Mouse (Mus musculus) liver, embryonic 11.5 days (tissue): ENCODE measurements around the gene Mogat2. TPM values are rescaled to one million over a fixed set of nuclear protein-coding genes. Genes with fewer than 3 reads are reported as not detected.

ENCODE experiments used
- ATAC-seq: fragments of 200-750 bp; cut with Nextera tagmentation; replicated peaks from 2 replicates; pipeline ENCODE4 v1.8.0; 2017; ENCODE audit warnings: moderate number of reproducible peaks, mild to moderate bottlenecking, moderate TSS enrichment, moderate library complexity; ENCODE audit not compliant: low FRiP score
- DNase-seq: peaks from one replicate; pipeline ENCODE4 v3.0.0-alpha.2; 2017; ENCODE audit warnings: low spot score
- H3K27ac ChIP-seq: fragments of 300-500 bp; sonication (generic); 2 replicates; pipeline ENCODE4 v1.5.1; 2014; ENCODE audit warnings: mild to moderate bottlenecking, low read depth, low read length, control low read depth
- H3K27me3 ChIP-seq: fragments of 300-500 bp; sonication (generic); replicated peaks from 2 replicates; pipeline ENCODE4 v1.6.1; 2014; ENCODE audit warnings: low read length, mixed read lengths; ENCODE audit not compliant: control insufficient read depth, insufficient read depth
- H3K36me3 ChIP-seq: fragments of 300-500 bp; sonication (generic); 2 replicates; pipeline ENCODE4 v1.6.1; 2014; ENCODE audit warnings: mild to moderate bottlenecking, low read length, moderate library complexity, mixed read lengths; ENCODE audit not compliant: control insufficient read depth, insufficient read depth
- H3K4me1 ChIP-seq: fragments of 300-500 bp; sonication (generic); replicated peaks from 2 replicates; pipeline ENCODE4 v1.6.1; 2014; ENCODE audit warnings: low read length, mixed read lengths; ENCODE audit not compliant: control insufficient read depth, insufficient read depth
- H3K4me2 ChIP-seq: fragments of 300-500 bp; sonication (generic); 2 replicates; pipeline ENCODE4 v1.6.1; 2014; ENCODE audit warnings: mild to moderate bottlenecking, control low read depth, moderate library complexity
- H3K4me3 ChIP-seq: fragments of 300-500 bp; sonication (generic); 2 replicates; pipeline ENCODE4 v1.5.1; 2014; ENCODE audit warnings: low read depth, low read length, control low read depth
- H3K9ac ChIP-seq: fragments of 300-500 bp; sonication (generic); 2 replicates; pipeline ENCODE4 v1.6.1; 2014; ENCODE audit warnings: low read depth, low read length, control low read depth
- H3K9me3 ChIP-seq: fragments of 300-500 bp; sonication (generic); 2 replicates; pipeline ENCODE4 v1.6.1; 2016; ENCODE audit warnings: low read length, inconsistent platforms, mixed read lengths; ENCODE audit not compliant: control insufficient read depth
- WGBS: fragments of 180-500 bp; shearing (Covaris S2); extraction: QIAGEN DNeasy Blood & Tissue Kit; methylation state at CpG from one replicate; pipeline ENCODE4 v1.1.7; 2014; 5-methylcytosine and 5-hydroxymethylcytosine counted together
- polyA plus RNA-seq: library from polyadenylated mRNA; unstranded; fragments of >200 nt; fragmentation: Nextera tagmentation; extraction: Ambion mirVana; gene quantifications from 2 replicates; pipeline ENCODE4 v1.2.1, GENCODE M21; 2014

The Mogat2 gene
- polyA plus RNA-seq, 1 experiment from 2014 or later: 37.8 TPM

- no peak overlapping the region for H3K27ac ChIP-seq
- no peaks in the 10 kb centered on the region for H3K36me3 ChIP-seq
- H3K27me3 ChIP-seq: no peaks in the 10 kb centered on the region
- no peak overlapping the region for H3K4me2 ChIP-seq
- H3K9me3 ChIP-seq: no peaks in the 10 kb centered on the region
- H3K4me3 ChIP-seq: no peak overlapping the region
- H3K4me1 ChIP-seq: no peaks in the 10 kb centered on the region; the same call in 1 of the 2 replicates
- no peak overlapping the region for H3K9ac ChIP-seq
- ATAC-seq (no peak; the same call in 1 of the 2 replicates), DNase-seq (no peak)
- WGBS: 13% methylated on average over 2 of the region's 2 CpGs
Measured at GRCm38 (mm10) chr7:99229411-99229810, 9.0 kb downstream of the Mogat2 start.

GRCm38 (mm10) chr7:99228825-99229224 lies 9.6 kb downstream of the Mogat2 start:
- H3K4me1 ChIP-seq: no peaks in the 10 kb centered on the region; the same call in 1 of the 2 replicates
- peak; percentile 38; the same call in 1 of the 2 replicates for ATAC-seq
- no peak for DNase-seq
- no peak overlapping the region; the same call in 1 of the 2 replicates for H3K4me2 ChIP-seq
- H3K9ac ChIP-seq: no peak overlapping the region
- peak overlapping the region; percentile 3; the same call in 1 of the 2 replicates for H3K27ac ChIP-seq
- 74% methylated on average over 8 of the region's 8 CpGs for WGBS
- H3K27me3 ChIP-seq: no peaks in the 10 kb centered on the region
- no peaks in the 10 kb centered on the region for H3K36me3 ChIP-seq
- no peak overlapping the region for H3K4me3 ChIP-seq
- no peaks in the 10 kb centered on the region for H3K9me3 ChIP-seq

GRCm38 (mm10) chr7:99227267-99227666 lies 11.2 kb downstream of the Mogat2 start:
- Histone ChIP-seq H3K9ac (no peak overlapping the region), H3K4me3 (no peak overlapping the region), H3K36me3 (no peaks in the 10 kb centered on the region), H3K9me3 (no peaks in the 10 kb centered on the region), H3K4me1 (no peaks in the 10 kb centered on the region; the same call in 1 of the 2 replicates), H3K27me3 (no peaks in the 10 kb centered on the region), H3K27ac (no peak overlapping the region), H3K4me2 (no peak overlapping the region)
- DNase-seq (no peak), ATAC-seq (no peak)
- WGBS: 89% methylated on average over 4 of the region's 4 CpGs

GRCm38 (mm10) chr7:99226662-99227061 lies 11.8 kb downstream of the Mogat2 start:
- no peaks in the 10 kb centered on the region for H3K27me3 ChIP-seq
- no peak for DNase-seq
- H3K4me2 ChIP-seq: no peak overlapping the region
- H3K27ac ChIP-seq: no peak overlapping the region
- H3K9ac ChIP-seq: no peak overlapping the region
- no peak for ATAC-seq
- H3K36me3 ChIP-seq: no peaks in the 10 kb centered on the region
- 86% methylated on average over 10 of the region's 10 CpGs for WGBS
- no peaks in the 10 kb centered on the region; the same call in 1 of the 2 replicates for H3K4me1 ChIP-seq
- H3K9me3 ChIP-seq: no peaks in the 10 kb centered on the region
- no peak overlapping the region for H3K4me3 ChIP-seq

- Histone ChIP-seq H3K4me3 (no peak overlapping the region), H3K27ac (no peak overlapping the region), H3K9ac (no peak overlapping the region), H3K27me3 (no peaks in the 10 kb centered on the region), H3K36me3 (no peaks in the 10 kb centered on the region), H3K4me2 (no peak overlapping the region), H3K9me3 (no peaks in the 10 kb centered on the region), H3K4me1 (no peaks in the 10 kb centered on the region; the same call in 1 of the 2 replicates)
- 78% methylated on average over 6 of the region's 6 CpGs for WGBS
- ATAC-seq (no peak), DNase-seq (no peak)
Measured at GRCm38 (mm10) chr7:99225421-99225820, 13.0 kb downstream of the Mogat2 start.

- Histone ChIP-seq H3K4me1 (no peaks in the 10 kb centered on the region; the same call in 1 of the 2 replicates), H3K9me3 (no peaks in the 10 kb centered on the region), H3K4me3 (no peak overlapping the region), H3K27ac (peak overlapping the region; percentile 64; the same call in 1 of the 2 replicates), H3K9ac (no peak overlapping the region), H3K36me3 (no peaks in the 10 kb centered on the region), H3K4me2 (peak overlapping the region; percentile 21; the same call in 1 of the 2 replicates), H3K27me3 (no peaks in the 10 kb centered on the region)
- DNase-seq (no peak), ATAC-seq (peak; percentile 68)
- WGBS: 56% methylated on average over 1 of the region's 1 CpGs
Measured at GRCm38 (mm10) chr7:99224648-99225190, 13.7 kb downstream of the Mogat2 start.

GRCm38 (mm10) chr7:99224225-99224624 lies 14.2 kb downstream of the Mogat2 start:
- Histone ChIP-seq H3K4me3 (no peak overlapping the region), H3K4me2 (no peak overlapping the region), H3K4me1 (no peaks in the 10 kb centered on the region; the same call in 1 of the 2 replicates), H3K36me3 (no peaks in the 10 kb centered on the region), H3K27ac (peak overlapping the region; percentile 64; the same call in 1 of the 2 replicates), H3K9ac (no peak overlapping the region), H3K27me3 (no peaks in the 10 kb centered on the region), H3K9me3 (no peaks in the 10 kb centered on the region)
- 68% methylated on average over 7 of the region's 7 CpGs for WGBS
- DNase-seq (no peak), ATAC-seq (no peak)

- no peak overlapping the region for H3K4me2 ChIP-seq
- H3K27ac ChIP-seq: no peak overlapping the region
- no peak overlapping the region for H3K4me3 ChIP-seq
- no peaks in the 10 kb centered on the region; the same call in 1 of the 2 replicates for H3K4me1 ChIP-seq
- WGBS: 80% methylated on average over 3 of the region's 3 CpGs
- H3K9ac ChIP-seq: no peak overlapping the region
- H3K27me3 ChIP-seq: no peaks in the 10 kb centered on the region
- H3K36me3 ChIP-seq: no peaks in the 10 kb centered on the region
- no peak for DNase-seq
- no peak for ATAC-seq
- no peaks in the 10 kb centered on the region for H3K9me3 ChIP-seq
Measured at GRCm38 (mm10) chr7:99217338-99218074, 20.9 kb downstream of the Mogat2 start.
